Mouse (Mus musculus) midbrain, embryonic 10.5 days (tissue): ENCODE data around the gene Vrk3. TPM values are rescaled to one million over a fixed set of nuclear protein-coding genes. Genes with fewer than 3 reads are reported as not detected.
"Not testable (repeated sequence)": the region's sequence is repeated elsewhere in the genome, so short reads cannot be mapped to it uniquely, and the experiment has no call there.

Experiments used
- DNase-seq: peaks from one replicate; pipeline ENCODE4 v3.0.0-alpha.2; 2017; ENCODE audit warnings: low spot score
- H3K27ac ChIP-seq: fragments of 300-500 bp; sonication (generic); replicated peaks from 2 replicates; pipeline ENCODE4 v1.5.1; 2016; ENCODE audit warnings: mild to moderate bottlenecking
- H3K27me3 ChIP-seq: fragments of 300-500 bp; sonication (generic); 2 replicates; pipeline ENCODE4 v1.6.1; 2016; ENCODE audit warnings: low read depth, mild to moderate bottlenecking; ENCODE audit not compliant: poor library complexity, severe bottlenecking
- H3K36me3 ChIP-seq: fragments of 300-500 bp; sonication (generic); 2 replicates; pipeline ENCODE4 v1.6.1; 2016; ENCODE audit warnings: mild to moderate bottlenecking, moderate library complexity
- H3K4me1 ChIP-seq: fragments of 300-500 bp; sonication (generic); 2 replicates; pipeline ENCODE4 v1.6.1; 2016
- H3K4me3 ChIP-seq: fragments of 300-500 bp; sonication (generic); 2 replicates; pipeline ENCODE4 v1.5.1; 2016; ENCODE audit warnings: mild to moderate bottlenecking, moderate library complexity
- H3K9me3 ChIP-seq: fragments of 300-500 bp; sonication (generic); replicated peaks from 2 replicates; pipeline ENCODE4 v1.6.1; 2016; ENCODE audit warnings: mild to moderate bottlenecking
- WGBS: fragments of 180-500 bp; shearing (Covaris S2); methylation state at CpG from one replicate; pipeline ENCODE4 v1.1.7; 2016; 5-methylcytosine and 5-hydroxymethylcytosine counted together
- polyA plus RNA-seq: library from polyadenylated mRNA; unstranded; fragments of >200 nt; fragmentation: Nextera tagmentation; extraction: Ambion mirVana; gene quantifications from 2 replicates; pipeline ENCODE4 v1.2.1, GENCODE M21; 2016

The Vrk3 gene
- 44.7 and 49.5 TPM in 2 replicates for polyA plus RNA-seq

- Histone ChIP-seq H3K27ac (peak within 1 kb of the TSS; percentile 87), H3K27me3 (no peaks in the 10 kb centered on the region), H3K4me1 (peaks cover 42% of the 10 kb centered on the region), H3K9me3 (no peaks in the 10 kb centered on the region), H3K4me3 (peak within 1 kb of the TSS; percentile 82), H3K36me3 (peaks cover 15% of the 10 kb centered on the region)
- under 1% methylated on average over 44 of the region's 44 CpGs for WGBS
- DNase-seq: peak; percentile 95
These were observed at the start of gene Vrk3 for GRCm38 (mm10) chr7:44748101-44749044. Gene Vrk3 (plus strand): TSS chr7:44748413.

- no peaks in the 10 kb centered on the region for H3K36me3 ChIP-seq
- H3K9me3 ChIP-seq: no peaks in the 10 kb centered on the region
- peaks cover 16% of the 10 kb centered on the region for H3K4me1 ChIP-seq
- no peak overlapping the region for H3K27ac ChIP-seq
- peaks cover 13% of the 10 kb centered on the region for H3K27me3 ChIP-seq
- WGBS: 6% methylated on average over 6 of the region's 6 CpGs
- DNase-seq: peak; percentile 44
- no peak overlapping the region for H3K4me3 ChIP-seq
These were observed 46.3 kb upstream of the Vrk3 start for GRCm38 (mm10) chr7:44701921-44702320.

- 78% methylated on average over 8 of the region's 8 CpGs for WGBS
- Histone ChIP-seq H3K27ac (no peak overlapping the region), H3K36me3 (no peaks in the 10 kb centered on the region), H3K4me1 (peaks cover 7% of the 10 kb centered on the region; the same call in 1 of the 2 replicates), H3K27me3 (peaks cover 4% of the 10 kb centered on the region; the same call in 1 of the 2 replicates), H3K9me3 (no peaks in the 10 kb centered on the region), H3K4me3 (no peak overlapping the region)
- DNase-seq: no peak
These were observed 45.2 kb upstream of the Vrk3 start for GRCm38 (mm10) chr7:44702985-44703384.

- Histone ChIP-seq H3K9me3 (no peaks in the 10 kb centered on the region), H3K27ac (no peak overlapping the region), H3K36me3 (no peaks in the 10 kb centered on the region), H3K4me1 (peaks cover 7% of the 10 kb centered on the region; the same call in 1 of the 2 replicates), H3K27me3 (no peaks in the 10 kb centered on the region), H3K4me3 (no peak overlapping the region)
- WGBS: 62% methylated on average over 3 of the region's 3 CpGs
- no peak for DNase-seq
These were observed 43.9 kb upstream of the Vrk3 start for GRCm38 (mm10) chr7:44704363-44704762.

GRCm38 (mm10) chr7:44705086-44705485, 43.1 kb upstream of the Vrk3 start:
- H3K4me1 ChIP-seq: peaks cover 7% of the 10 kb centered on the region; the same call in 1 of the 2 replicates
- no peak overlapping the region for H3K4me3 ChIP-seq
- no peak overlapping the region for H3K27ac ChIP-seq
- no peaks in the 10 kb centered on the region for H3K9me3 ChIP-seq
- WGBS: 88% methylated on average over 4 of the region's 4 CpGs
- DNase-seq: no peak
- H3K36me3 ChIP-seq: no peaks in the 10 kb centered on the region
- H3K27me3 ChIP-seq: no peaks in the 10 kb centered on the region

- Histone ChIP-seq H3K27me3 (no peaks in the 10 kb centered on the region), H3K4me3 (no peak overlapping the region), H3K27ac (no peak overlapping the region), H3K4me1 (peaks cover 7% of the 10 kb centered on the region; the same call in 1 of the 2 replicates), H3K9me3 (no peaks in the 10 kb centered on the region), H3K36me3 (no peaks in the 10 kb centered on the region)
- DNase-seq: no peak
These were observed 41.9 kb upstream of the Vrk3 start for GRCm38 (mm10) chr7:44706322-44706721.

- Histone ChIP-seq H3K9me3 (no peaks in the 10 kb centered on the region), H3K27me3 (no peaks in the 10 kb centered on the region), H3K36me3 (no peaks in the 10 kb centered on the region), H3K27ac (no peak overlapping the region), H3K4me1 (peaks cover 1% of the 10 kb centered on the region; the same call in 1 of the 2 replicates), H3K4me3 (no peak overlapping the region)
- no peak for DNase-seq
- 88% methylated on average over 5 of the region's 5 CpGs for WGBS
These were observed 41.0 kb upstream of the Vrk3 start for GRCm38 (mm10) chr7:44707169-44707675.

- H3K27me3 ChIP-seq, H3K9me3 ChIP-seq, H3K4me3 ChIP-seq, H3K27ac ChIP-seq, H3K4me1 ChIP-seq, DNase-seq, H3K36me3 ChIP-seq: not testable (repeated sequence)
- WGBS: 85% methylated on average over 6 of the region's 6 CpGs
These were observed 40.1 kb upstream of the Vrk3 start for GRCm38 (mm10) chr7:44708093-44708492.

- H3K27ac ChIP-seq: no peak within 1 kb of the TSS; the same call in 1 of the 2 replicates
- 76% methylated on average over 14 of the region's 14 CpGs for WGBS
These were observed 39.6 kb upstream of the Vrk3 start, which contains the start of gene Izumo2 for GRCm38 (mm10) chr7:44708574-44708973. Gene Izumo2 (plus strand): TSS chr7:44708742.

GRCm38 (mm10) chr7:44709881-44710280, 38.3 kb upstream of the Vrk3 start:
- 90% methylated on average over 5 of the region's 5 CpGs for WGBS
- DNase-seq: no peak
- no peaks in the 10 kb centered on the region for H3K4me1 ChIP-seq

More at GRCm38 (mm10) chr7:44708574-44708973, 39.6 kb upstream of the Vrk3 start, which contains the start of gene Izumo2:
- H3K9me3 ChIP-seq: no peaks in the 10 kb centered on the region
- H3K27me3 ChIP-seq: no peaks in the 10 kb centered on the region
- H3K4me1 ChIP-seq: no peaks in the 10 kb centered on the region
- DNase-seq: no peak
- no peak within 1 kb of the TSS for H3K4me3 ChIP-seq
- no peaks in the 10 kb centered on the region for H3K36me3 ChIP-seq

GRCm38 (mm10) chr7:44722058-44722457, 26.2 kb upstream of the Vrk3 start:
- no peaks in the 10 kb centered on the region for H3K27me3 ChIP-seq
- peaks cover 2% of the 10 kb centered on the region; the same call in 1 of the 2 replicates for H3K4me1 ChIP-seq
- H3K27ac ChIP-seq: no peak overlapping the region
- no peak overlapping the region for H3K4me3 ChIP-seq
- no peaks in the 10 kb centered on the region for H3K36me3 ChIP-seq
- 90% methylated on average over 5 of the region's 5 CpGs for whole genome bisulfite sequencing
- DNase-seq: no peak
- H3K9me3 ChIP-seq: no peaks in the 10 kb centered on the region

More at GRCm38 (mm10) chr7:44709881-44710280, 38.3 kb upstream of the Vrk3 start:
- H3K4me3 ChIP-seq: no peak overlapping the region
- H3K36me3 ChIP-seq: no peaks in the 10 kb centered on the region
- no peaks in the 10 kb centered on the region for H3K27me3 ChIP-seq
- H3K9me3 ChIP-seq: no peaks in the 10 kb centered on the region
- H3K27ac ChIP-seq: no peak overlapping the region

GRCm38 (mm10) chr7:44724316-44724715, 23.9 kb upstream of the Vrk3 start:
- DNase-seq: no peak
- Histone ChIP-seq H3K4me3 (no peak overlapping the region), H3K4me1 (peaks cover 4% of the 10 kb centered on the region; the same call in 1 of the 2 replicates), H3K36me3 (no peaks in the 10 kb centered on the region), H3K9me3 (peaks cover 10% of the 10 kb centered on the region; the same call in 1 of the 2 replicates), H3K27me3 (no peaks in the 10 kb centered on the region), H3K27ac (no peak overlapping the region)
- 32% methylated on average over 7 of the region's 7 CpGs for WGBS

- Histone ChIP-seq H3K36me3 (no peaks in the 10 kb centered on the region), H3K27me3 (no peaks in the 10 kb centered on the region), H3K27ac (no peak overlapping the region), H3K9me3 (peaks cover 10% of the 10 kb centered on the region; the same call in 1 of the 2 replicates), H3K4me1 (peaks cover 4% of the 10 kb centered on the region; the same call in 1 of the 2 replicates), H3K4me3 (no peak overlapping the region)
- DNase-seq: no peak
- 83% methylated on average over 6 of the region's 6 CpGs for WGBS
These were observed 21.9 kb upstream of the Vrk3 start for GRCm38 (mm10) chr7:44726343-44726742.
